25 mouse cellular contexts compared by ENCODE assay signal in genomic region chr14:25679625-25680024, GRCm38 (mm10). TPM values are rescaled to one million over a fixed set of nuclear protein-coding genes. Genes with fewer than 3 reads are reported as not detected.
DNase-seq lines count a peak whose midpoint lies in the region; ATAC-seq and TF ChIP-seq lines count a peak whose summit lies in the region.
"Had no signal": no experiment of that assay in that cellular context is flagged by ENCODE, and none has a peak within 500 bp of the region (broad histone marks: within the 10 kb centered on the region; RNA-seq: fewer than 3 reads in every experiment).

No protein-coding gene starts in this region.

- WGBS in heart, embryonic 10.5 days, result 62% methylated on average over 7 of the region's 7 CpGs
- 47% methylated on average over 7 of the region's 7 CpGs for WGBS in liver, postnatal 0 days (ENCODE audit: insufficient replicate concordance)
- 62% methylated on average over 7 of the region's 7 CpGs for WGBS in liver, embryonic 11.5 days

- TF ChIP-seq CTCF in liver, postnatal 0 days (IDR thresholded peaks at IDR 0.05; ENCODE audit: low read depth), result no peak
- TF ChIP-seq CTCF in gastrocnemius, adult 2 months (IDR thresholded peaks at IDR 0.05), result no peak

- no peaks in the 10 kb centered on the region for H3K27me3 ChIP-seq in heart, embryonic 10.5 days (ENCODE audit: insufficient read depth, poor library complexity, severe bottlenecking)
- no peaks in the 10 kb centered on the region for H3K27me3 ChIP-seq in liver, postnatal 0 days (ENCODE audit: insufficient read depth, low read length)
- H3K27me3 ChIP-seq in liver, embryonic 11.5 days (replicated peaks; ENCODE audit: control insufficient read depth, insufficient read depth, low read length), result no peaks in the 10 kb centered on the region
- H3K27me3 ChIP-seq: embryonic facial prominence, embryonic 15.5 days; heart, embryonic 13.5 days; hindbrain, embryonic 13.5 days had no signal

- H3K9ac ChIP-seq in liver, postnatal 0 days (replicated peaks), result no peak overlapping the region
- H3K9ac ChIP-seq in liver, embryonic 11.5 days (ENCODE audit: low read depth, low read length), result no peak overlapping the region
- H3K9ac ChIP-seq: embryonic facial prominence, embryonic 15.5 days; heart, embryonic 13.5 days; hindbrain, embryonic 13.5 days had no signal

- intact Hi-C loops in heart, postnatal 10 days (cut with DNase I), result no loop called here
- intact Hi-C loops in gastrocnemius, adult 2 months (cut with DNase I), result no loop called here

- peak; percentile 36; the same call in 1 of the 2 replicates for ATAC-seq in liver, postnatal 0 days
- ATAC-seq in liver, embryonic 11.5 days (replicated peaks; ENCODE audit: low FRiP score), result no peak
- ATAC-seq: CD4-positive, CD25-positive, alpha-beta regulatory T cell, adult 4 months; forebrain, embryonic 14.5 days had no signal

- no peaks in the 10 kb centered on the region for H3K36me3 ChIP-seq in heart, embryonic 10.5 days
- H3K36me3 ChIP-seq in liver, postnatal 0 days (replicated peaks; ENCODE audit: insufficient read depth, low read length), result no peaks in the 10 kb centered on the region
- no peaks in the 10 kb centered on the region for H3K36me3 ChIP-seq in liver, embryonic 11.5 days (ENCODE audit: control insufficient read depth, insufficient read depth, low read length)
- H3K36me3 ChIP-seq: embryonic facial prominence, embryonic 15.5 days; forebrain, embryonic 10.5 days; G1E; heart, embryonic 13.5 days; hindbrain, embryonic 13.5 days had no signal

- no peak overlapping the region for H3K4me2 ChIP-seq in liver, postnatal 0 days (ENCODE audit: low read depth, low read length)
- H3K4me2 ChIP-seq in liver, embryonic 11.5 days, result no peak overlapping the region
- H3K4me2 ChIP-seq: embryonic facial prominence, embryonic 15.5 days; heart, embryonic 13.5 days; hindbrain, embryonic 13.5 days had no signal

- H3K27ac ChIP-seq in heart, embryonic 10.5 days, result 0 out of 2 replicates have a peak overlapping the region, but pooled peaks have one; percentile 16
- H3K27ac ChIP-seq in liver, postnatal 0 days (ENCODE audit: low read depth), result no peak overlapping the region
- H3K27ac ChIP-seq in liver, embryonic 11.5 days (ENCODE audit: low read depth, low read length), result no peak overlapping the region
- no peak overlapping the region for H3K27ac ChIP-seq in gastrocnemius, adult 2 months
- H3K27ac ChIP-seq: embryonic facial prominence, embryonic 15.5 days; forebrain, embryonic 10.5 days; heart, adult 2 months; heart, embryonic 13.5 days; hindbrain, embryonic 13.5 days had no signal

- TF ChIP-seq EP300 in liver, postnatal 0 days (IDR thresholded peaks at IDR 0.05; ENCODE audit: low read depth), result no peak

- H3K9me3 ChIP-seq in heart, embryonic 10.5 days, result no peaks in the 10 kb centered on the region
- H3K9me3 ChIP-seq in liver, postnatal 0 days (ENCODE audit: low read length), result no peaks in the 10 kb centered on the region
- no peaks in the 10 kb centered on the region for H3K9me3 ChIP-seq in liver, embryonic 11.5 days (ENCODE audit: control insufficient read depth, low read length)
- H3K9me3 ChIP-seq: embryonic facial prominence, embryonic 15.5 days; forebrain, embryonic 10.5 days; G1E; heart, embryonic 13.5 days; hindbrain, embryonic 13.5 days had no signal

- H3K4me3 ChIP-seq in heart, embryonic 10.5 days, result no peak overlapping the region
- H3K4me3 ChIP-seq in liver, postnatal 0 days (ENCODE audit: low read depth, low read length), result no peak overlapping the region
- no peak overlapping the region for H3K4me3 ChIP-seq in liver, embryonic 11.5 days (ENCODE audit: low read depth, low read length)
- no peak overlapping the region for H3K4me3 ChIP-seq in gastrocnemius, adult 2 months
- H3K4me3 ChIP-seq: embryonic facial prominence, embryonic 15.5 days; erythroblast, embryonic 14.5 days; forebrain, embryonic 10.5 days; heart, adult 2 months; heart, embryonic 13.5 days; hindbrain, embryonic 13.5 days had no signal

- H3K4me1 ChIP-seq in heart, embryonic 10.5 days, result peaks cover 20% of the 10 kb centered on the region
- H3K4me1 ChIP-seq in liver, postnatal 0 days (ENCODE audit: insufficient read depth), result no peaks in the 10 kb centered on the region
- no peaks in the 10 kb centered on the region; the same call in 1 of the 2 replicates for H3K4me1 ChIP-seq in liver, embryonic 11.5 days (replicated peaks; ENCODE audit: control insufficient read depth, insufficient read depth, low read length)
- H3K4me1 ChIP-seq: embryonic facial prominence, embryonic 15.5 days; forebrain, embryonic 10.5 days; hindbrain, embryonic 13.5 days had no signal

- no peak for DNase-seq in heart, embryonic 10.5 days (ENCODE audit: low spot score)
- DNase-seq in heart, postnatal 10 days, result no peak
- DNase-seq in kidney, postnatal 36 days, result peak; percentile 27 to 28
- no peak for DNase-seq in kidney, postnatal 4 days
- DNase-seq in liver, postnatal 0 days, result no peak
- DNase-seq in liver, embryonic 11.5 days (ENCODE audit: low spot score), result no peak
- peak; percentile 32 for DNase-seq in Muller cell, postnatal 12 days (ENCODE audit: inconsistent ontology term)
- no peak for DNase-seq in gastrocnemius, adult 2 months
- DNase-seq: adrenal gland, postnatal 10 days; B cell, adult 2 months; cerebellum, adult 11 months; cerebellum, adult 8-10 months; cerebellum, postnatal 14 days; embryo, embryonic 11 days; gastrocnemius, postnatal 10 days; heart, adult 2 months; heart, postnatal 4 days had no signal

RNA-seq across cellular contexts. Expression of gene Ppif, which starts 14.3 kb away (rescaled TPM):
- polyA plus RNA-seq in heart, embryonic 10.5 days (2016; fragmentation: Nextera tagmentation; extraction: Ambion mirVana), result 65.7 and 104 TPM in 2 replicates
- 100 to 1,000 TPM; 248 to 271 TPM for total RNA-seq in heart, postnatal 10 days (2021)
- 36.0 and 38.4 TPM in 2 replicates for polyA plus RNA-seq in liver, postnatal 0 days (2015; fragmentation: Nextera tagmentation; extraction: Ambion mirVana)
- 96.3 and 97.0 TPM in 2 replicates for polyA plus RNA-seq in liver, embryonic 11.5 days (2014; fragmentation: Nextera tagmentation; extraction: Ambion mirVana)
- total RNA-seq in gastrocnemius, adult 2 months (2021), result 10 to 100 TPM; 26.0 to 43.4 TPM

Comparison
In these comparisons a context has a peak if more than half of its experiments do, and no peak if none do; other contexts are left out.
1. DNase-seq: peak in kidney, postnatal 36 days (2 of 2) and Muller cell, postnatal 12 days (single experiment); none in heart, embryonic 10.5 days (single experiment), heart, postnatal 10 days (0 of 2), kidney, postnatal 4 days (0 of 2), liver, postnatal 0 days (single experiment), liver, embryonic 11.5 days (single experiment) and gastrocnemius, adult 2 months (single experiment).